Mouse (Mus musculus) brain, embryonic 14.5 days (tissue): ENCODE measurements around the gene Sugct.

Source experiments
- CTCF ChIP-seq: fragments of 200-500 bp; IDR thresholded peaks from 2 replicates; pipeline ENCODE4 v1.5.1; 2012; ENCODE audit warnings: inconsistent platforms, mild to moderate bottlenecking, moderate library complexity, borderline replicate concordance; ENCODE audit not compliant: insufficient read depth, insufficient read length; ENCODE audit errors: extremely low read depth
- POLR2A ChIP-seq: fragments of 200-500 bp; IDR thresholded peaks from 2 replicates; pipeline ENCODE4 v1.6.1; 2012; ENCODE audit warnings: mild to moderate bottlenecking, inconsistent platforms, borderline replicate concordance; ENCODE audit not compliant: poor library complexity, insufficient read depth, insufficient read length, severe bottlenecking; ENCODE audit errors: extremely low read depth

GRCm38 (mm10) chr13:16977743-16978142, 717.6 kb downstream of the Sugct start:
- TF ChIP-seq CTCF (no peak), POLR2A (no peak)
